Mouse (Mus musculus): ENCODE data around the gene Cfap157.

GRCm38 (mm10) chr2:32728463-32728862 is 55.8 kb downstream of the Cfap157 start:
- TF ChIP-seq CTCF (IDR thresholded peaks at IDR 0.05; ENCODE audit: low read depth) (no peak), EP300 (IDR thresholded peaks at IDR 0.05; ENCODE audit: low read depth) (no peak)
